Mouse (Mus musculus) embryonic fibroblast, embryonic 13.5 days (primary cell): ENCODE data around the gene Phf21a.

Experiments used
- CTCF ChIP-seq: IDR thresholded peaks from 2 replicates; pipeline ENCODE4 v1.5.1; 2011; ENCODE audit warnings: mild to moderate bottlenecking, control low read depth, low read length, moderate library complexity, borderline replicate concordance; ENCODE audit not compliant: insufficient read depth
- POLR2A ChIP-seq: IDR thresholded peaks from 2 replicates; pipeline ENCODE4 v1.6.1; 2011; ENCODE audit warnings: low read depth, mild to moderate bottlenecking, control low read depth, low read length, moderate library complexity

DNA sequence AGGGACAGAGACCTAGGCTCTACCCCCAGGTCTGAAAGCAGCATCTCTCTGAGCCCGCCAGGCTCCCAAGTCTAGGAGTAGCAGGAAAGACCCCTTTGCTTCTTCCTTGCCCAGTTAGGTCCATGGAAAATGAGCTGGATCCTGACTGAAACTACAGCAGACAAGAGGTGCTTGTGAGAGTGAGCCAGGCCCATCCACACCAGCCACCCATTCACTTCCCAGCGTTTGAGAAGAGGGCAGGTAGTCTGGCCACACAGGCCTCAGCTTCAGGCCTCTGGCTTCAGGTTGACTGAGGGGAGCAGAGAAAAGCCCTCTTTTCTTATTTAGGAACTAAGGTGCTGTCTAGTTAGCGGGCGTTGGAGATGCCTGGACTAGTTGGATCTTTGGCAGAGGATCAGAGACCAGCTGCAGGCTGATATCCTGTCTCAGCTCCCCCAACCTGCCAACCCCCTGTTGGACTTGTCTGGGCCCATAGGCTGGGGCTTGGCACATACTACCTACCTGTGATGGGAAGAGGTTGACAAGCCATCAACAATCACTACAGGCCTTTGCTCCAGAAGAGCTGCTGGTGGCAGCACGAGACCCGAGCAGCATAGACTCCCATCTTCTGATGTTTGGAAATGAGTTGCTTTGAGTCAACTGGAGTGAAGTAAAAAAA, 269.8 kb downstream of the Phf21a start:
- TF ChIP-seq POLR2A (no peak), CTCF (no peak)
